Comparison of ENCODE assay signal across 15 mouse cellular contexts in genomic region chr16:23497881-23498280, GRCm38 (mm10). TPM values are rescaled to one million over a fixed set of nuclear protein-coding genes. Genes with fewer than 3 reads are reported as not detected.
A peak's percentile ranks its signal among the peaks of the same experiment; 100 is the strongest.
DNase-seq lines count a peak whose midpoint lies in the region; ATAC-seq and TF ChIP-seq lines count a peak whose summit lies in the region.
"Had no signal": no experiment of that assay in that cellular context is flagged by ENCODE, and none has a peak within 500 bp of the region (broad histone marks: within the 10 kb centered on the region; RNA-seq: fewer than 3 reads in every experiment).

No protein-coding gene starts in this region.

- H3K4me2 ChIP-seq in heart, postnatal 0 days (ENCODE audit: low read depth, low read length) = no peak overlapping the region
- no peak overlapping the region for H3K4me2 ChIP-seq in lung, embryonic 14.5 days
- H3K4me2 ChIP-seq in liver, embryonic 13.5 days = no peak overlapping the region
- H3K4me2 ChIP-seq: embryonic facial prominence, embryonic 15.5 days; forebrain, embryonic 15.5 days; hindbrain, embryonic 15.5 days had no signal

- TF ChIP-seq CTCF in gastrocnemius, adult 2 months (IDR thresholded peaks at IDR 0.05) = no peak
- no peak for TF ChIP-seq CTCF in heart, postnatal 0 days (IDR thresholded peaks at IDR 0.05; ENCODE audit: low read depth)
- TF ChIP-seq CTCF in lung, embryonic 14.5 days (IDR thresholded peaks at IDR 0.05; ENCODE audit: low read depth) = no peak
- no peak for TF ChIP-seq CTCF in lung, adult 2 months (IDR thresholded peaks at IDR 0.05; ENCODE audit: insufficient read depth, low read length)

- TF ChIP-seq POLR2A in lung, adult 2 months (IDR thresholded peaks at IDR 0.05; ENCODE audit: borderline replicate concordance, extremely low read depth, low read depth, low read length) = no peak

- 38% methylated on average over 1 of the region's 1 CpGs for WGBS in heart, postnatal 0 days
- WGBS in lung, embryonic 14.5 days = 35% methylated on average over 1 of the region's 1 CpGs
- WGBS in lung, adult 2 months = 33% methylated on average over 1 of the region's 1 CpGs
- 27% methylated on average over 1 of the region's 1 CpGs for WGBS in liver, embryonic 13.5 days (ENCODE audit: insufficient replicate concordance)

- TF ChIP-seq EP300 in heart, postnatal 0 days (IDR thresholded peaks at IDR 0.05; ENCODE audit: low read depth) = no peak

- peaks cover 3% of the 10 kb centered on the region; the same call in 1 of the 2 replicates for H3K36me3 ChIP-seq in heart, postnatal 0 days (replicated peaks; ENCODE audit: control insufficient read depth, insufficient read depth, low read length)
- no peaks in the 10 kb centered on the region for H3K36me3 ChIP-seq in lung, embryonic 14.5 days (ENCODE audit: insufficient read depth)
- H3K36me3 ChIP-seq in liver, embryonic 13.5 days = 0 out of 2 replicates have a peak, but pooled peaks cover 3% of the 10 kb centered on the region
- H3K36me3 ChIP-seq: embryonic facial prominence, embryonic 15.5 days; hindbrain, embryonic 15.5 days had no signal

- peaks cover 52% of the 10 kb centered on the region for H3K4me1 ChIP-seq in heart, postnatal 0 days (ENCODE audit: control insufficient read depth, insufficient read depth)
- peaks cover 12% of the 10 kb centered on the region for H3K4me1 ChIP-seq in lung, embryonic 14.5 days (ENCODE audit: insufficient read depth)
- peaks cover 22% of the 10 kb centered on the region for H3K4me1 ChIP-seq in lung, adult 2 months (ENCODE audit: control insufficient read depth, insufficient read depth, low read length)
- peaks cover 71% of the 10 kb centered on the region for H3K4me1 ChIP-seq in liver, embryonic 13.5 days (replicated peaks)
- H3K4me1 ChIP-seq: embryonic facial prominence, embryonic 15.5 days; hindbrain, embryonic 15.5 days; megakaryocyte, embryonic 14.5 days had no signal

- peak overlapping the region; percentile 88 for H3K27ac ChIP-seq in gastrocnemius, adult 2 months
- peak overlapping the region; percentile 91 for H3K27ac ChIP-seq in heart, postnatal 0 days (ENCODE audit: low read depth)
- no peak overlapping the region for H3K27ac ChIP-seq in lung, embryonic 14.5 days (ENCODE audit: low read depth)
- 0 out of 2 replicates have a peak overlapping the region, but pooled peaks have one; percentile 69 for H3K27ac ChIP-seq in liver, embryonic 13.5 days
- H3K27ac ChIP-seq: embryonic facial prominence, embryonic 15.5 days; forebrain, embryonic 15.5 days; hindbrain, embryonic 15.5 days had no signal

- intact Hi-C loops in gastrocnemius, adult 2 months (cut with DNase I) = loop anchor here (2.0 kb wide), 1 partner anchor 23 kb away; the partner anchor contains the start of genes Masp1 and Rtp4

- no peaks in the 10 kb centered on the region for H3K27me3 ChIP-seq in heart, postnatal 0 days (ENCODE audit: control insufficient read depth, insufficient read depth, low read length)
- H3K27me3 ChIP-seq in lung, embryonic 14.5 days (ENCODE audit: insufficient read depth, low read length) = no peaks in the 10 kb centered on the region
- H3K27me3 ChIP-seq in liver, embryonic 13.5 days = no peaks in the 10 kb centered on the region
- H3K27me3 ChIP-seq: embryonic facial prominence, embryonic 15.5 days; forebrain, embryonic 15.5 days; hindbrain, embryonic 15.5 days had no signal

- no peaks in the 10 kb centered on the region for H3K9me3 ChIP-seq in heart, postnatal 0 days (replicated peaks; ENCODE audit: control insufficient read depth, low read length)
- no peaks in the 10 kb centered on the region for H3K9me3 ChIP-seq in lung, embryonic 14.5 days (ENCODE audit: low read depth, low read length)
- H3K9me3 ChIP-seq in liver, embryonic 13.5 days (replicated peaks) = no peaks in the 10 kb centered on the region
- H3K9me3 ChIP-seq: embryonic facial prominence, embryonic 15.5 days; forebrain, embryonic 15.5 days; hindbrain, embryonic 15.5 days; megakaryocyte, embryonic 14.5 days had no signal

- ATAC-seq in heart, postnatal 0 days (ENCODE audit: insufficient read depth, low read depth) = no peak
- peak; percentile 53; the same call in 1 of the 2 replicates for ATAC-seq in lung, embryonic 14.5 days (ENCODE audit: insufficient read depth)
- no peak for ATAC-seq in liver, embryonic 13.5 days (ENCODE audit: low read depth)
- ATAC-seq: forebrain, embryonic 15.5 days had no signal

- DNase-seq in gastrocnemius, adult 2 months = no peak
- DNase-seq in gastrocnemius, adult 18-20 months (ENCODE audit: low spot score) = no peak
- no peak for DNase-seq in heart, postnatal 0 days (ENCODE audit: low spot score)
- DNase-seq in heart, adult 9 months (ENCODE audit: low spot score in 2 of 2) = no peak
- DNase-seq in lung, embryonic 14.5 days = no peak
- DNase-seq in lung, adult 2 months = no peak
- DNase-seq in liver, embryonic 13.5 days = no peak
- no peak for DNase-seq in right cerebral cortex, postnatal 36 days (ENCODE audit: low spot score in 2 of 2)
- DNase-seq: cerebellum, adult 9-10 months; kidney, postnatal 25 days; thymus, postnatal 14 days had no signal

- H3K9ac ChIP-seq in heart, postnatal 0 days (replicated peaks; ENCODE audit: low read depth, low read length) = no peak overlapping the region
- H3K9ac ChIP-seq in lung, embryonic 14.5 days = no peak overlapping the region
- H3K9ac ChIP-seq in liver, embryonic 13.5 days = no peak overlapping the region
- H3K9ac ChIP-seq: embryonic facial prominence, embryonic 15.5 days; forebrain, embryonic 15.5 days; hindbrain, embryonic 15.5 days had no signal

- no peak overlapping the region; the same call in 1 of the 2 replicates for H3K4me3 ChIP-seq in gastrocnemius, adult 2 months
- H3K4me3 ChIP-seq in heart, postnatal 0 days (ENCODE audit: low read depth, low read length) = no peak overlapping the region
- H3K4me3 ChIP-seq in lung, embryonic 14.5 days (ENCODE audit: low read depth, low read length) = no peak overlapping the region
- H3K4me3 ChIP-seq in lung, adult 2 months (replicated peaks; ENCODE audit: extremely low read depth, low read depth, low read length) = no peak overlapping the region
- no peak overlapping the region for H3K4me3 ChIP-seq in liver, embryonic 13.5 days (replicated peaks)
- H3K4me3 ChIP-seq: embryonic facial prominence, embryonic 15.5 days; forebrain, embryonic 15.5 days; hindbrain, embryonic 15.5 days; megakaryocyte, embryonic 14.5 days had no signal

RNA-seq across cellular contexts. Expression of gene Rtp4, which starts 22.2 kb away (rescaled TPM):
- 1 to 10 TPM in 1 of 2 experiments, under 1 TPM in 1; 0.79 to 1.8 TPM for total RNA-seq in gastrocnemius, adult 2 months (2021)
- total RNA-seq in gastrocnemius, adult 18-20 months (2021) = 1 to 10 TPM in 1 of 2 experiments, under 1 TPM in 1; 0.98 to 1.5 TPM
- 9.8 and 42.1 TPM in 2 replicates for total RNA-seq in heart, postnatal 0 days (2014; rRNA removed; ENCODE audit: low replicate concordance)
- polyA plus RNA-seq in heart, postnatal 0 days (2015; fragmentation: Nextera tagmentation; extraction: Ambion mirVana) = 12.7 and 16.9 TPM in 2 replicates
- 3.9 and 4.8 TPM in 2 replicates for polyA plus RNA-seq in lung, embryonic 14.5 days (2014; fragmentation: Nextera tagmentation; extraction: Ambion mirVana)
- 11.5 and 21.3 TPM in 2 replicates for polyA plus RNA-seq in lung, adult 2 months (2012; rRNA removed)
- 6.5 and 6.7 TPM in 2 replicates for polyA plus RNA-seq in liver, embryonic 13.5 days (2015; fragmentation: Nextera tagmentation; extraction: Ambion mirVana)

RNA-seq across cellular contexts. Expression of gene Masp1, which starts 22.7 kb away (rescaled TPM):
- total RNA-seq in gastrocnemius, adult 2 months (2021) = 10 to 100 TPM in 1 of 2 experiments, 1 to 10 TPM in 1; 7.7 to 18.7 TPM
- total RNA-seq in gastrocnemius, adult 18-20 months (2021) = 10 to 100 TPM in 1 of 2 experiments, 1 to 10 TPM in 1; 9.1 to 17.4 TPM
- 9.8 and 20.1 TPM in 2 replicates for total RNA-seq in heart, postnatal 0 days (2014; rRNA removed; ENCODE audit: low replicate concordance)
- 6.6 and 7.7 TPM in 2 replicates for polyA plus RNA-seq in heart, postnatal 0 days (2015; fragmentation: Nextera tagmentation; extraction: Ambion mirVana)
- polyA plus RNA-seq in lung, embryonic 14.5 days (2014; fragmentation: Nextera tagmentation; extraction: Ambion mirVana) = 2.4 and 2.5 TPM in 2 replicates
- polyA plus RNA-seq in lung, adult 2 months (2012; rRNA removed) = 1.6 and 2.2 TPM in 2 replicates
- polyA plus RNA-seq in liver, embryonic 13.5 days (2015; fragmentation: Nextera tagmentation; extraction: Ambion mirVana) = 14.3 and 17.8 TPM in 2 replicates
